Mouse (Mus musculus) layer of hippocampus, postnatal 10 days (tissue): ENCODE results near the gene Clrn3. TPM values are rescaled to one million over a fixed set of nuclear protein-coding genes. Genes with fewer than 3 reads are reported as not detected.

Source experiments
- microRNA-seq, 2 experiments: library from miRNA; unstranded; fragments of <30 nt; microRNA quantifications; one replicate each; pipeline ENCODE4 v1.2.0; 2021
- total RNA-seq, 2 experiments: library from RNA; stranded (reverse); gene quantifications; 2 replicates each; pipeline ENCODE4 v1.2.3; 2021

Gene Clrn3
- total RNA-seq, 2 experiments from 2014 or later, result not detected

Small RNAs within 50 kb of the gene (microRNA-seq; reads per million reads assigned to microRNA genes)
- 0 reads per million in 2 experiments for gene Mir1962

Other genes starting within 250 kb of the Clrn3 start
- not detected for gene Foxi2, start 118.3 kb downstream of the Clrn3 start, total RNA-seq
- 10 to 100 TPM; 50.6 to 56.8 TPM for gene Ptpre, start 8.8 kb upstream of the Clrn3 start, total RNA-seq
- 1 to 10 TPM; 9.9 TPM for gene Mki67, start 187.7 kb upstream of the Clrn3 start, total RNA-seq